Mouse (Mus musculus) kidney, adult 2 months (tissue): Measurements from ENCODE around the gene Prkar2b. TPM values are rescaled to one million over a fixed set of nuclear protein-coding genes. Genes with fewer than 3 reads are reported as not detected.
"Not testable (repeated sequence)": the region's sequence is repeated elsewhere in the genome, so short reads cannot be mapped to it uniquely, and the experiment has no call there.

Experiments used
- DNase-seq: peaks from one replicate; pipeline ENCODE4 v3.0.0; 2021
- H3K27ac ChIP-seq: fragments of 200-500 bp; 2 replicates; pipeline ENCODE4 v1.5.1; 2012; ENCODE audit warnings: low read depth, low read length, control low read depth, inconsistent platforms; ENCODE audit not compliant: insufficient read depth
- H3K27me3 ChIP-seq: fragments of 200-500 bp; replicated peaks from 2 replicates; pipeline ENCODE4 v1.6.1; 2012; ENCODE audit warnings: mild to moderate bottlenecking, moderate library complexity, low read length, inconsistent platforms; ENCODE audit not compliant: control insufficient read depth, insufficient read depth
- H3K36me3 ChIP-seq: fragments of 200-500 bp; 2 replicates; pipeline ENCODE4 v1.6.1; 2012; ENCODE audit warnings: mild to moderate bottlenecking, moderate library complexity, low read length, inconsistent platforms; ENCODE audit not compliant: control insufficient read depth, insufficient read depth
- H3K4me1 ChIP-seq: fragments of 200-500 bp; 2 replicates; pipeline ENCODE4 v1.6.1; 2011; ENCODE audit warnings: low read length; ENCODE audit not compliant: control insufficient read depth, insufficient read depth
- H3K4me3 ChIP-seq: fragments of 200-500 bp; 2 replicates; pipeline ENCODE4 v1.5.1; 2011; ENCODE audit warnings: mild to moderate bottlenecking, low read depth, low read length, control low read depth; ENCODE audit not compliant: insufficient read depth
- CTCF ChIP-seq: fragments of 200-500 bp; conservative IDR thresholded peaks from 2 replicates; pipeline ENCODE4 v1.5.1; 2011; ENCODE audit warnings: low read depth, mild to moderate bottlenecking, control low read depth, low read length, moderate library complexity, mixed read lengths; ENCODE audit not compliant: insufficient read depth, insufficient read length
- POLR2A ChIP-seq: fragments of 200-500 bp; IDR thresholded peaks from one replicate; pipeline ENCODE4 v1.6.1; 2011; ENCODE audit warnings: low read depth, low read length, control low read depth
- WGBS: fragments of 180-500 bp; shearing (Covaris S2); methylation state at CpG from one replicate; pipeline ENCODE4 v1.1.7; 2018; 5-methylcytosine and 5-hydroxymethylcytosine counted together
- polyA plus RNA-seq: library from polyadenylated mRNA; depleted of rRNA; stranded (reverse); fragments of >200 nt; gene quantifications from 2 replicates; pipeline ENCODE4 v1.2.3, GENCODE M21; 2012

Prkar2b gene
- polyA plus RNA-seq, 1 experiment, result 12.8 TPM

DNA sequence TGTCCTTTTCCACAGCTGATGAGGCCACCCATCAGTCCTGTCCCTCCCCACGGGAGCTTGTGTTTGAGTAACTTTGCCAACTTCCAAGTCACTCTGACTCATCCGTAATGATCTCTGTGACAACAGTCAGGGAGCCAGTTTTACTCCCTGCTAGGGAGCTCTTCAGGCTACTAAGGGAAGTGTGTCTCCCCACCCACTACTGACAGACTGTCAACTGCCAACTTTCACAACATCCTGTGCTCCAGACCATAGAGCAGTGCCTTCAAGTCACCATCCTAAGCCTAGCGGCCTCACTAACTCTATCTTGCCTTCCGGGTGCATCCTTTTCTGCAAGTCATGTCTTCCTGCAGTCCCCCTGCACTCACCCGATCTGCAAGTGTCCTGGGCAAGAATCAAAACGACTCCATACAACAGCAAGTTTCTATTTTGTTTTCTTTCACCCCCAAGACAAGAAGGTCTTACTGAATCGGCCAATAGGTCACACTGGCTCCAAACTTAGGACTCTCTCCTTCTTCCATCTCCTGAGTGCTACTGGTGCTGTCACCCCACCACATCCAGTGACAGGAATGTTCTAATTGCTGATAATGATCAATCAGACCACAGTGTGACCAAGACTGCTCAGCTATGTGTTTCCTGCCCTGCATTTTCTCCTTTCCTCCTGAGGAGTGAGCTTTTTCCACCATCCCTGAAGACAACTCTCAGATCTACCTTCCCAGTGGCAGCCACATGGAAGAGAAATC lies 43.3 kb downstream of the Prkar2b start:
- no peaks in the 10 kb centered on the region for H3K36me3 ChIP-seq
- H3K27ac ChIP-seq, result no peak overlapping the region
- no peak overlapping the region for H3K4me3 ChIP-seq
- TF ChIP-seq CTCF (no peak), POLR2A (no peak)
- no peak for DNase-seq
- WGBS, result 44% methylated on average over 7 of the region's 7 CpGs
- H3K27me3 ChIP-seq, result no peaks in the 10 kb centered on the region
- H3K4me1 ChIP-seq, result peaks cover 6% of the 10 kb centered on the region; the same call in 1 of the 2 replicates

DNA sequence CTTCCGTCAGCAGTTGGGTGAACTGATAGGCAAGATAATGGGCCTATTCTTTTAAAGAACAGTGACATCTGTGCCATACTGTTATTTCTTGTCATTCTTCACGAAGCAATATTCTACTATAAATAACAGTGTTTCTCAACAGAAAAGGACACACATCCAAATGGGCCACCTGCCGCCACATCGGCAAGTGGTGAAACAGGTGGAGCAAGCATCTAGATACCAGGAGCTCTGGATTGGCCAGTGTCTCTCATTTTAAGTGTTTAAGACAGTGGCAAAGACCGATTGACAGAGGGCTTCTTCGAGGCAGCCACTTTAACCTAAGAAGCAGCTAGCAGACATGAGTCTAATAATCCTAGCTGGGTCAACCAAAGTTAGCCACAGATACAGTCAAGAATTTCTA lies 44.6 kb downstream of the Prkar2b start:
- Histone ChIP-seq H3K4me1 (peaks cover 6% of the 10 kb centered on the region; the same call in 1 of the 2 replicates), H3K27ac (no peak overlapping the region), H3K27me3 (no peaks in the 10 kb centered on the region), H3K4me3 (no peak overlapping the region), H3K36me3 (no peaks in the 10 kb centered on the region)
- TF ChIP-seq POLR2A (no peak), CTCF (no peak)
- WGBS, result 93% methylated on average over 6 of the region's 6 CpGs
- DNase-seq, result no peak

DNA sequence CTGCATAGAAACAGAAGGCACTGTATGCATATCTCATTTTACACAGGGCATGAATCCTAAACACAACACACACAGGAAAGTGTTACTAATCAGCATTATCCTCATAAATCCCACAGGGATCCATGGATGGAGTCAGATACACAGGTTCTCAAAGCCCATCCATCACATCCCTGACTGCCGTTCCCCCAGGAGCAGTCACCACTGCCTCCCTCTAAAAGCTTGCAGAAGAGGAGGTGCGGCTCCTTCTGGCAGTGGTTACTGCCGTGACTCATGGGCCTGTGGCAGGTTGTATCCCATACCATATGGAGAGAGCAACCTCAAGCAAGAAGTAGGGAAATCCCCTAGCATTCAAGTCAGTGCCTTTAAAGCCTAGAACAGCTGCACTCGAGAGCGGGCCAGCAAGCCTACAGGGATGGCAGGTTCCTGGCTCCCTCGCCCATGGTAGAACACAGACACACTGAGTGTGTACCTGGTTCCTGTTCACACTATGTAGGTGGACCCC lies 45.8 kb downstream of the Prkar2b start:
- Histone ChIP-seq H3K27ac (no peak overlapping the region), H3K36me3 (no peaks in the 10 kb centered on the region), H3K27me3 (no peaks in the 10 kb centered on the region), H3K4me3 (no peak overlapping the region), H3K4me1 (peaks cover 6% of the 10 kb centered on the region; the same call in 1 of the 2 replicates)
- WGBS, result 63% methylated on average over 6 of the region's 6 CpGs
- TF ChIP-seq CTCF, result no peak
- TF ChIP-seq POLR2A, result no peak
- no peak for DNase-seq

DNA sequence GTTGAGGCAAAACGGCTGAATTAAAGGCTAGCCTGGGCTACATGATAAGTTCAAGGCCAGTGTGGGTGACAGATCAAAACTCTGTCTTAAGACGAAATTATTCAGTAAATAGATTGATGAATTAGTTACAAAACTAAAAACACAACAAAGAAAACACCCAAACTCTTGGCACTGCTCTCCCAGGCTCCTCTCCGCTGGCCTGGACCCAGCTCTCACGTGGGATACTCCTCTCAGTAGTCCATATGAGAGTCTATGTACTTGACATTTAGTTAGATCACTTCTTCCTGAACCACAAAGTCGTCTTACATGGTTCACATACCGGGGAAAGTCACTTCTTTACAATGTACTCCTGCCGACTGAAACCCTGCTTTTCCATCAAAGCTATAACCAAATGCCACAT lies 46.3 kb downstream of the Prkar2b start:
- Histone ChIP-seq H3K4me1 (peaks cover 6% of the 10 kb centered on the region; the same call in 1 of the 2 replicates), H3K36me3 (no peaks in the 10 kb centered on the region), H3K27ac (no peak overlapping the region), H3K27me3 (no peaks in the 10 kb centered on the region), H3K4me3 (no peak overlapping the region)
- 53% methylated on average over 7 of the region's 7 CpGs for WGBS
- DNase-seq, result no peak
- TF ChIP-seq CTCF (no peak), POLR2A (no peak)

DNA sequence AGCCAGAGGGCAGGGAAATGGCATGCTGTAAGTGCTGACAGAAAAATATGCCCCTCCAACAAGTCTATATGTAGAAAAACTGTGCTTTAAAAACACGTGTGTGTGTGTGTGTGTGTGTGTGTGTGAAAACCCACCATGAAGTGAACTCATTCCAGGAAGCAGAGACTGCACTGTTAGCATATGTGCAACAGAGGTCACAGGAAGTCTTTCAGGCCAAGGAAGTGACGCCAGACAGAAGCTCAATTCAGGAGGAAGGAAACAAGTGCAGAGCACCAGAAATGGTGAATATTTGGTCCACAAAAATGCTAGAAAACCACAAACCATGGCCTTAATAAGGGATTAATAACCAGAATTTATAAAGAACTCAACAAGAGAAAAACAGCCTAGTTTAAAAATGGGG lies 48.9 kb downstream of the Prkar2b start:
- Histone ChIP-seq H3K27me3 (no peaks in the 10 kb centered on the region), H3K36me3 (no peaks in the 10 kb centered on the region), H3K4me3 (no peak overlapping the region), H3K27ac (no peak overlapping the region), H3K4me1 (no peaks in the 10 kb centered on the region)
- DNase-seq, result no peak
- WGBS, result 61% methylated on average over 2 of the region's 2 CpGs
- TF ChIP-seq POLR2A, result no peak
- no peak for TF ChIP-seq CTCF

DNA sequence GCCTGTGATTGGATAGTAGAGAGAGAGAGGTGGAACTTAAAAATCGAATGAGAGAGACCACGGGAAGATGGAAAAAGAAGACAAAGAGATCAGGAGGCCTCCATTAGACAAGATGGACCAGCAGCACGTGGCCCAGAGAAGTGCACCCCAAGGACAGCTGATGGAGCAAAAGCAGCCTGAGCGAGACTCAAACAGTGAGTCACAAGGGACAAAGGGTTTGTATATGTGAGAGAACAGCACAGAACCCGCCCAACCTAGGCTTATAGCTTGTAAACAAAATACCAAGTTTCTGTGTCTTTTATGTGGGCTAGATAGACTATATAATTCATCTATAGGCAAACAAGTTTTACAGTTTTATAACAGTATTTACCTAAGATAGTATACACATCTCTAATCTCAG lies 50.0 kb downstream of the Prkar2b start:
- WGBS, result 93% methylated on average over 5 of the region's 5 CpGs
- Histone ChIP-seq H3K36me3 (no peaks in the 10 kb centered on the region), H3K4me1 (no peaks in the 10 kb centered on the region), H3K27me3 (no peaks in the 10 kb centered on the region), H3K27ac (no peak overlapping the region), H3K4me3 (no peak overlapping the region)
- TF ChIP-seq POLR2A (no peak), CTCF (no peak)
- DNase-seq, result no peak

DNA sequence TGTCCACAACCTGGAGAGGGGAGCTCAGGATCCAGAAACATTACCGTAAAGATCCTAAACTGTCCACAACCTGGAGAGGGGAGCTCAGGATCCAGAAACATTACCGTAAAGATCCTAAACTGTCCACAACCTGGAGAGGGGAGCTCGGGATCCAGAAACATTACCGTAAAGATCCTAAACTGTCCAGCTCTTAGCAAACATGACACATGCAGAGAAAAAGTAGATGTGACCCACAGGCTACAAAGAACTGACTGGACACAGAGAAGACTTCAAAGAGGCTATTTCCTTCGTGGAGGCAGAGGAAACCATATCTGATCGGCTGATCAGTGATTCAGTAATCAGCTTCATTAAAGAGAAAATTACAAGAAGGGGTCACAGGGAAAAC lies 51.1 kb downstream of the Prkar2b start:
- not testable (repeated sequence) for H3K36me3 ChIP-seq, H3K4me1 ChIP-seq, H3K27me3 ChIP-seq, H3K4me3 ChIP-seq, DNase-seq, H3K27ac ChIP-seq
- 47% methylated on average over 5 of the region's 6 CpGs for WGBS
